Mouse (Mus musculus) liver, embryonic 14.5 days (tissue): ENCODE measurements around the gene Lin7a. TPM values are rescaled to one million over a fixed set of nuclear protein-coding genes. Genes with fewer than 3 reads are reported as not detected.

Experiments
- ATAC-seq: fragments of 200-750 bp; cut with Nextera tagmentation; 2 replicates; pipeline ENCODE4 v1.8.0; 2017; ENCODE audit warnings: moderate number of reproducible peaks, mild to moderate bottlenecking, moderate library complexity; ENCODE audit not compliant: insufficient read depth
- DNase-seq, 3 experiments: peaks; one replicate each; pipeline ENCODE4 v3.0.0-alpha.2; 2012 to 2013; ENCODE audit warnings: low read depth in 3 of 3, low spot score in 3 of 3
- H3K27ac ChIP-seq: fragments of 300-500 bp; sonication (generic); 2 replicates; pipeline ENCODE4 v1.5.1; 2014; ENCODE audit warnings: moderate library complexity, mild to moderate bottlenecking, control low read depth, inconsistent platforms
- H3K27me3 ChIP-seq: fragments of 300-500 bp; sonication (generic); 2 replicates; pipeline ENCODE4 v1.6.1; 2014; ENCODE audit warnings: mild to moderate bottlenecking, low read length, moderate library complexity; ENCODE audit not compliant: control insufficient read depth, insufficient read depth
- H3K36me3 ChIP-seq: fragments of 300-500 bp; sonication (generic); replicated peaks from 2 replicates; pipeline ENCODE4 v1.6.1; 2014; ENCODE audit warnings: low read depth; ENCODE audit not compliant: control insufficient read depth, insufficient read depth
- H3K4me1 ChIP-seq, 2 experiments: fragments of 200-500 bp in 1 of 2; fragments of 300-500 bp in 1 of 2; sonication (generic) in 1 of 2; replicated peaks; 2 replicates each; pipeline ENCODE4 v1.6.1; 2012 to 2014; ENCODE audit warnings: antibody characterized with exemption in 1 of 2, inconsistent platforms in 1 of 2, low read length in 1 of 2; ENCODE audit not compliant: control insufficient read depth in 2 of 2, insufficient read depth in 2 of 2
- H3K4me2 ChIP-seq: fragments of 300-500 bp; sonication (generic); 2 replicates; pipeline ENCODE4 v1.6.1; 2014; ENCODE audit warnings: low read depth, mild to moderate bottlenecking, control low read depth, moderate library complexity
- H3K4me3 ChIP-seq, 2 experiments: fragments of 200-500 bp in 1 of 2; fragments of 300-500 bp in 1 of 2; sonication (generic) in 1 of 2; 2 replicates each; pipeline ENCODE4 v1.5.1; 2012 to 2014; ENCODE audit warnings: low read depth in 2 of 2, low read length in 2 of 2, mild to moderate bottlenecking in 2 of 2, control low read depth in 1 of 2, inconsistent platforms in 1 of 2, moderate library complexity in 1 of 2; ENCODE audit not compliant: insufficient read depth in 1 of 2
- H3K9ac ChIP-seq: fragments of 300-500 bp; sonication (generic); replicated peaks from 2 replicates; pipeline ENCODE4 v1.6.1; 2014; ENCODE audit warnings: mild to moderate bottlenecking, control low read depth, moderate library complexity
- H3K9me3 ChIP-seq: fragments of 300-500 bp; sonication (generic); 2 replicates; pipeline ENCODE4 v1.6.1; 2016; ENCODE audit warnings: low read length, mixed read lengths; ENCODE audit not compliant: control insufficient read depth
- CTCF ChIP-seq: IDR thresholded peaks from 2 replicates; pipeline ENCODE4 v1.5.1; 2016; ENCODE audit warnings: antibody characterized with exemption, low read depth, control low read depth
- EP300 ChIP-seq: IDR thresholded peaks from 2 replicates; pipeline ENCODE4 v1.6.1; 2016; ENCODE audit warnings: antibody characterized with exemption, low read depth
- whole genome bisulfite sequencing: fragments of 180-500 bp; shearing (Covaris S2); extraction: QIAGEN DNeasy Blood & Tissue Kit; methylation state at CpG from one replicate; pipeline ENCODE4 v1.1.7; 2014; ENCODE audit not compliant: insufficient replicate concordance; 5-methylcytosine and 5-hydroxymethylcytosine counted together
- polyA plus RNA-seq, 2 experiments: library from polyadenylated mRNA; depleted of rRNA in 1 of 2; stranded (reverse) in 1 of 2; unstranded in 1 of 2; fragments of >200 nt; fragmentation: Nextera tagmentation in 1 of 2; extraction: Ambion mirVana in 1 of 2; gene quantifications; 2 replicates each; pipeline versions ENCODE4 v1.2.1 to v1.2.3; 2012 to 2014

The Lin7a gene
- polyA plus RNA-seq, 2 experiments = 0.39 to 0.88 TPM

DNA sequence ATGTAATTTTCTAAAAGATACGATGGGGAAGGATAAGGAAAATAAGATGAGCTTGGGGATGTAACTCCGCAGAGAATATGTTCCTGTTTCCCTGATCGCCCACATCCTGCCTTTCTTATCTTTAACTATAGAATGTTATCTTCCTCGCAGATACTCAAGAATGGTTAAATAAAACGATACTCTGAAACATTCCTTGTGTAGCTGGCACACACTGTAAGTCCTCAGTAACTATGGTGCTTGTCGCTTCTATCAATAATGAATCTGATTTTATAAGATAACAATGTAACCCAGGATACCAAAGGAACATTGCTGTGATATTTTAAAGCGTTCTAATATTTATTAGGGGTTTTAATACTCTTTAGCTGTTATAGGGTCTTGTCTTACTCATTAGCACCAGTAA, 22.4 kb upstream of the Lin7a start:
- DNase-seq (no peak), ATAC-seq (no peak)
- Histone ChIP-seq H3K9ac (no peak overlapping the region), H3K27me3 (no peaks in the 10 kb centered on the region), H3K36me3 (no peaks in the 10 kb centered on the region), H3K9me3 (no peaks in the 10 kb centered on the region), H3K27ac (no peak overlapping the region), H3K4me2 (no peak overlapping the region), H3K4me3 (no peak overlapping the region), H3K4me1 (no peaks in the 10 kb centered on the region)
- WGBS = 51% methylated on average over 7 of the region's 7 CpGs
- TF ChIP-seq EP300 (no peak), CTCF (no peak)

DNA sequence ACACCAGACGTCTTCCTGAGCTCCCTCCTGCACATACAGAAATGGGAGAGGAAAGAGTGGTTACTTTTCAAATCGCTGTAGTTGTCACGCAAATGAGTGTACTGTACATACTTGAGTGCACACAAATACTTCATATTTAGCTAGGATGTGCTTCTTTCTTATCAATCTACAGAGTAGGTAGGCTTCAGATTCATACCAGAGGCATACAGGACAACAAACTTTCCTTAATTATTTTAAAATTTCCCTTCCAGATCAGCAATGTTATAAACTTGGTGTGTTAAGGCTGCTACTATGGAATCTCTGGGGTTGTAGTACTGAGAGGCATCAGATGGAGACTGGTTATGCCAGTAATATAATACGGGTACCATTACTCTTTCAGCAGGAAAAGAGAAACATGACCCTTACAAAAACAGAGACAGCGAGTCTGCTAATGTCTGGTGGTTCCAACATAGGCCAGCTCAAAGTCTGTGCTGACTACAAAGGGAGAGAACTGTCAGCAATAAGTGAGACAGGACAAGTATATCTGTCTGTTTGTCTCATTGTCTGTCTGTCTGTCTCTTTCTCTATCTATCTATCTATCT, 21.8 kb upstream of the Lin7a start:
- ATAC-seq (no peak), DNase-seq (no peak)

DNA sequence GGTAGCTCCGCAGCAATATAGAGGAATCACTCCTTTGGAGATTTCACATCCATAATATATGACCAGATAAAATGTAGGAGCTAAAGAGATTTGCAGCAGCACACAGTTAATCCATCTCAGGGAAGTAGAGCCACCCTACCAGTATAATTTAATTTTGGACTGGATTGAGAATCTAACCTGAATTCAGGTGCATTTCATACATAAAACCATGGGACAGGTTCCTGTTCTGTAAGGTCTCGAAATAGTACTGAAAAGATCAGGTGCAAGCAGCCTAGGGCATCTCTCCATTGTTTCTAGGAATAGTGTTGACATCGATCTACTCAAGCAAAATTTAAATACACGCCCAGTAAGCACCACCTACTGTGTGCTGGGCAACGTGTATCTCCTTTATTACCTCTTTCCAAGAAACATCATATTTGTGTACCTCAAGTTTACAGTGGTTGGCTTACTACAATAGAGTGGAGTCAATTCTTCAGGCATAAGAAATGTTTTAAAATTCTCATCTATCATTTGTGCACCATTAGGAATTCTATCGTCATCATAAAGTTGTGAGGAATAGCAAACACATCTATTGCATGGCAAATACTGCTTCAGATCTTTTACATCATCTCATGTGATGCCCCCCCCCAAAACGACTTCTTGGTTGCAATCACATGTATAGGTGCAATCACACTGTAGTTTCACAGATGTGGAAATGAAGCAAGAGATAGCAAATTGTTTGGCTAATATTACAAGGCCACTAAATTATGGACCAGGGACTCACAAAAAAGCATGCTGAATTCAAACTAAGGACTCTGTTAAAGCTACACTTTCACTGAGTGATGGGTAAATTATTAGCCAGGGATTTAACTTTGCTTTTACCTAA, 20.9 kb upstream of the Lin7a start:
- 51% methylated on average over 7 of the region's 7 CpGs for WGBS
- no peak for DNase-seq
- no peaks in the 10 kb centered on the region for H3K36me3 ChIP-seq
- no peak for TF ChIP-seq EP300
- TF ChIP-seq CTCF = no peak
- no peak overlapping the region for H3K9ac ChIP-seq
- H3K4me3 ChIP-seq = no peak overlapping the region
- no peak overlapping the region for H3K4me2 ChIP-seq
- H3K27ac ChIP-seq = no peak overlapping the region
- H3K27me3 ChIP-seq = no peaks in the 10 kb centered on the region
- ATAC-seq = no peak
- no peaks in the 10 kb centered on the region for H3K4me1 ChIP-seq
- H3K9me3 ChIP-seq = no peaks in the 10 kb centered on the region

More for the DNA sequence above, 21.8 kb upstream of the Lin7a start:
- no peaks in the 10 kb centered on the region for H3K9me3 ChIP-seq
- no peaks in the 10 kb centered on the region for H3K27me3 ChIP-seq
- H3K4me2 ChIP-seq = no peak overlapping the region
- no peak overlapping the region for H3K27ac ChIP-seq
- TF ChIP-seq CTCF = no peak
- no peak for TF ChIP-seq EP300
- H3K4me3 ChIP-seq = no peak overlapping the region
- H3K36me3 ChIP-seq = no peaks in the 10 kb centered on the region
- 62% methylated on average over 5 of the region's 5 CpGs for WGBS
- H3K9ac ChIP-seq = no peak overlapping the region
- no peaks in the 10 kb centered on the region for H3K4me1 ChIP-seq

DNA sequence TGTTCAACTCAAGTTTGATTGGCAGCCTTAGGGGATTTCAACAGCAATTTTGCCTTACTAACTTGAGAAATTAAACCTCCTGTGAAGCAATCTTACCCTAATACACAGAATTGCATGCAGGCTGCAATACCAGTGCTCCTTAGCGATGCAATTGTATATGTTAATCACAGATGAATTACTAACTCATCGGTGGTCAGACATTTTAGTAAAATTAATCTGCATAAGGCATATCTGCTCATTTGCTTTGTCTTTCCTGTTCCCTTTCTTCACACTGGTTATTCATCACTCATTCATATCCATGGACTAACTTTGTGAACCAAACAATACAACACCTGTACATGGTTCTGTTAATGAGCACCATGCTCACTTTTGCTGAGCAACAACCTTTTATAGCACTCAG, 20.2 kb upstream of the Lin7a start:
- no peaks in the 10 kb centered on the region for H3K9me3 ChIP-seq
- DNase-seq = no peak
- no peak for TF ChIP-seq EP300
- TF ChIP-seq CTCF = no peak
- H3K4me3 ChIP-seq = no peak overlapping the region
- ATAC-seq = no peak
- no peaks in the 10 kb centered on the region for H3K4me1 ChIP-seq
- WGBS = 51% methylated on average over 2 of the region's 2 CpGs
- no peak overlapping the region for H3K4me2 ChIP-seq
- no peaks in the 10 kb centered on the region for H3K27me3 ChIP-seq
- H3K27ac ChIP-seq = no peak overlapping the region
- H3K9ac ChIP-seq = no peak overlapping the region
- no peaks in the 10 kb centered on the region for H3K36me3 ChIP-seq

DNA sequence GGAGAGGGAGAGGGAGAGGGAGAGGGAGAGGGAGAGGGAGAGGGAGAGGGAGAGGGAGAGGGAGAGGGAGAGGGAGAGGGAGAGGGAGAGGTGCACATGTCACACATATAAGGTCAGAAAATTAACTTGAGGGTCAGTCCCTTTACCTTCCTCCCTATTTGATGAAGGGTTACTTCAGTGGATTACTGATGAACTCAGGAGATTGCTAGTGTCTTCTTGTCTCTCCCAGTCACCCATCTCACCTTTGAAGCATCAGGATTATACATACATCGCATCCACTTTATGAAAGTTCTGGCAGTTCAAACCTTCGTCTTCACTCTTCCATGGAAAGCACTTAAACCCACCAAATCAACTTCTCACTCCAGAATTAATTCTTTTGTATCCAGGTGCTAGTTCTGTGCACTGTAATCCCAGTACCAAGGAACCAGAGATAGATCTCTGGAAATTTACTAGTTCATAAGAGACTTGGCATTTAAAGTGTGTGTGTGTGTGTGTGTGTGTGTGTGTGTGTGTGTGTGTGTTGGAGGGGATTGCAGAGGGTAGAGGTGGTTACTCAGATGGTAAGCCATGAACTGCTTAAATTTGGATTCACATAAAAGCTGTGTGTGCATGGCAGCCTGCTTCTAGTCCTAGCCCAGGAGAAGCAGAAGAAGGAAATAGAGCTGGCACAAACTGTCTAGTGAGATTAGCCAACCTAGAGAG, 19.5 kb upstream of the Lin7a start:
- no peaks in the 10 kb centered on the region for H3K36me3 ChIP-seq
- DNase-seq = no peak
- no peak overlapping the region for H3K9ac ChIP-seq
- H3K4me3 ChIP-seq = no peak overlapping the region
- H3K9me3 ChIP-seq = no peaks in the 10 kb centered on the region
- WGBS = 59% methylated on average over 2 of the region's 2 CpGs
- no peak for ATAC-seq
- TF ChIP-seq CTCF (no peak), EP300 (no peak)
- H3K4me2 ChIP-seq = no peak overlapping the region
- no peak overlapping the region for H3K27ac ChIP-seq
- H3K27me3 ChIP-seq = no peaks in the 10 kb centered on the region
- no peaks in the 10 kb centered on the region for H3K4me1 ChIP-seq
